Mouse (Mus musculus): ENCODE data around the gene Ctrb1.

Gene Ctrb1

DNA sequence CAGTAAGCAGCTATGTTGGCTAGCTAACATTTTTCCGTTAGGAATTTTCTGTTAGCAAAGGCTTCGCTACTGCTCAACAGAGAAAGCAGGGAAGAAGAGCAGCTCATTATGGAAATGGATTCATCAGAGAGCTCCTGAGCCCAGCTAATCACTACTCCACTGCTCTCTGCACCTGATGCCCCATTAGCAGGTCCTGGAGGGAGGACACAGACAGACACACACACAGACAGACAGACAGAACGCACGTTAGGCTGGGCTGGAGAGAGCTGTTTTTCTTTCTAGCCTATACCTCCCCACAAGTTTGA lies 26.6 kb upstream of the Ctrb1 start:
- DNase-seq (ENCODE audit: extremely low spot score): no peak

DNA sequence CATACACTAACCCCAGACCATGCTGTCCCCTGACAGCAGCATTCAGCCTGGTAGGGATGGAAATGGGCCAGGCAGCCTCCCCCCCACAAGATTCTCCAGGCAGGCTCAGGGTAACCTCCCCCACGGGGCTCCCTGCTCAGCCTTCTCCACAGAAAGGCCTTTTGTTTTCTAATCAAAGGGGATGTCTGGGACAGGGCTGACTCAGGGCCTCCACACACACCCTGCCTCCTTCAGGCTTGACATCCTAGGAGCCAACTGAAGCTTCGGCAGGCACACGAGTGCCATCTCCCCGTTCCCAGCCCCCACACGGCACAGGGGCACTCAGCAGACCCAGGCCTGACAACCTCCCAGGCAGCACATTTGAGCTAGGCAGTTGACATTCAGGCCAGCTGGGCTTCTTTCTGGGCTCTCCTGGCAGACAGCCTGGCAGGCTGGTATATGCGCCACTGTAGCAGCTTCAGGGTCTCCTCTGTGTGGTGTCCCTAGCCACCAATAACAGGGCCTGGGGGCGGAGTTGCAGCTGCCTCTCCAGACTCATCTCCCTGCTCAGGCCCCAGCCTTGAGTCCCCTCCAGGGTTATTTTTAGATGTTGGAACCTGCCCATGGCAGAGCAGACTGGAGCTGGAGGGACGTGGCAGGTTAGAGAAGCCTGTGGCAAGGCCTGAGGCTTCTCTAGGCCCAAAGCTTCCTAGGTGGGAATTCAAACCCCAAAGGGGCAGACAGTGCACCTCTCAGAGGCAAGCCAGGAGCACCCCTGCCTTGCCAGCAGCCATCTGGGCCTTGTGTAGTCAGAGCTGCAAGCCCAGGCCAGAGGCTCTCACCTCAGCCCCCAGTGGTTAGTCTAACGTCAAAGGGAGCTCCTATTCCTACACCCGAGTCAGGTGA lies 26.0 kb upstream of the Ctrb1 start:
- DNase-seq (ENCODE audit: extremely low spot score): no peak

DNA sequence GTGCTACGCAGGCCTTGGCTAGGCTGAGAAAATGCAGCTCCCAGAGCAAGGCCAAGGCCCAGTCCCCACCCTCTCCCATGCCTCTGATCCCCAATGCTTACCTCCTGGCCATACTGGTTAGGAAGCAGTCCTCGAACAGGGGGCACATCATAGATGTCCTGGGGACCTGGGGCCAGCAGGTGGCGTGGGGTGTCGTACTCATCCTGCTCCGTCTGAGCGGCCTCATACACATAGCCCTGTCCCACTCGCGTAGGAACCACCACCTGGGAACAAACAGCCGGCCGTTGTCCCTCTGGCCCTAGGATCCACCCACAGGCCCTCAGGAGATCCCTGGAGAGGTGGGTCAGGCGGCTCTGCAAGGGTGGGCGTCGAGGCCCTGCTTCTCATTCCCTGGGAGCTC lies 24.7 kb upstream of the Ctrb1 start:
- DNase-seq (ENCODE audit: extremely low spot score): no peak

DNA sequence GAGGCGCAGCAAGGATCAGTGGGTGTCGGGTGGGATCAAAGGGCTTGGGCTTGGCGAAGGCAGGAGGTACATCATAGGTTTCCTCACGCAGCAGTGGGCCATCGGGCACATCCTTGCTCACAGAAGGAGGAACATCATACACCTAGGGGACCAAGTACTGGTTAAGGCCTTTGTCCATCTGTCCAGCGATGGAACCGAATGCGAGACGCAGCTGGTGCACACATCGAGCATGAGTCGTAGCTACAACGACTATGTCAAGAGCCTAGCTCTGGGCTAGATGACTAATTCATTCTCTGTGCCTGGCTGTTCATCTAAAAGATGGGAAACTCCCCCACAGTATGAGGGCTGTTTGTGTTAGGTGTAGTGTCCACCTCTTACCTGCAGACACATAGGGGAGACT lies 23.5 kb upstream of the Ctrb1 start:
- DNase-seq (ENCODE audit: extremely low spot score): no peak

DNA sequence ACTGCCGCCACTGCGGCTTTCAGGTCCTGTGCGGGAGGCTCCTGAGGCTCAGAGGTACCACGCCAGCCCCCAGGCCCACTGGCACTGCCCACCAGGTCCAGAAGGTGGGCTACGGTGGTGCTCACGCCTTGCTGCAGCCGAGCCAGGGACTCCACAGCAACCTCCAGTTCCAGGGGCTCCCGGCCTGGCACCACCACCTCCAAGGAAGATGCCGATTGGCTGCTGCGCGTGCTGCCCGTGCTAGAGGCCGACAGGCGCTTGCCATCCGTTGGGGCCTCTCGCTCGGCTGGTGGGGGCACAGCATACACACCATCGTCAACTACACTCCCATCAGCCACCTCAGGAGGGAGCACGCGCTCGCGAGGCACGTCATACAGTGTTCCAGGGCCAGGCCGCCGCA lies 23.0 kb upstream of the Ctrb1 start:
- DNase-seq (ENCODE audit: extremely low spot score): no peak

DNA sequence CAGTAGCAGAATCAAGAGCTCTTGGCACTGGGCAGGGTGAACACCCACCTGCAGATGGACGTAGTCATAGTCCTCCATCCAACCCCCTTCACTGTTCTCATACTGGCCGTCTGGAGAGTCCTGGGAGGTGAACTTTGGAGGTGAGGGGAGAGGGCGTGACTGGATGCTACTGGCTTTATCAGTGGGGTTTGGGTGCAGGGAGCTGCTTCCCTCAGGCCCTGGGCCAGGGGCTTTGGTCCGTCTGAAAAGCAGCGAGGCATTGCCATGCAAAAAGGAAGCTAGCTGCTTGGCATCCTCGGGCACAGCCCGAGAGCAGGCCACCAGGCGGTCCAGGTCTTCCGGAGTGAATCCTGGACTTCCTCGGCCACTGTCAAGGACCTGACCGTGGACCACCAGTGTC lies 22.5 kb upstream of the Ctrb1 start:
- DNase-seq (ENCODE audit: extremely low spot score): no peak

DNA sequence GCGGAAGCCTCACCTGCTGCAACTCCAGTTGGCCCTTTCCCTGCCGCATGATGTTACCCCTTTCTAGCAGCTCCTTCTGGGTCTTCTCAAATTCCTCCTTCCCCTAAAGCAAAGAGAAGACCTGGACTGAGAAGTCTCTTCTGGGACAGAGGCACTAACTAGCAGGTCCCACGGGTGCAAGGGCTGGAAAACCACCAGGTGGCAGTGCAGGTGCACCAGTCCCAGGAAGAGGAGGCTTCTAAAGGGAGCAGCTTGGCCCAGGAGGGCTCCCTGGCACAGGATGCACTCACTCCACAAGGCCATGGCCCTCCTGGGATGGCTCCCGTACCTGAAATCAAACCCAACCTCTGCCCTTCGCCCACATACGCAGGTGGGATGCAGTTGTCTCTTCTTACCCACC lies 21.8 kb upstream of the Ctrb1 start:
- DNase-seq (ENCODE audit: extremely low spot score): no peak

DNA sequence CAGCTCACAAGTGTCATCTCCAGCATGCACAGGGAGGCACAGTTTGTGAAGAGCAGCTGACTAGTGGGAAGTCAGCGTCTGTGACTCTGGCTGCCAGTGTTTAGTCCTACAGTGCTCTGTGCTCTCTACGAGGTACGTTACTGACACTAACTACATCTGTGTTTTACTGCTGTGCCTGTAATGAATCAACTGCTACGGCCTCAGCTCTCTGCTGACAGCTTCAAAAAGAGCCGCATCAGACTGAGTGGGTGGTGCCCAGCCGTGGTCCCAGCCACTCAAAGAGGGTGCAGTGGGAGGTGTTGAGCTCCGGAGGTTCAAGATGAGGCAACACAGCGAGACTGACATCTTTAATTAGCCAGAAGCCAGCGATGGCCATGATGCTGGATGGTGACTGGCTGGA lies 21.3 kb upstream of the Ctrb1 start:
- DNase-seq (ENCODE audit: extremely low spot score): no peak

DNA sequence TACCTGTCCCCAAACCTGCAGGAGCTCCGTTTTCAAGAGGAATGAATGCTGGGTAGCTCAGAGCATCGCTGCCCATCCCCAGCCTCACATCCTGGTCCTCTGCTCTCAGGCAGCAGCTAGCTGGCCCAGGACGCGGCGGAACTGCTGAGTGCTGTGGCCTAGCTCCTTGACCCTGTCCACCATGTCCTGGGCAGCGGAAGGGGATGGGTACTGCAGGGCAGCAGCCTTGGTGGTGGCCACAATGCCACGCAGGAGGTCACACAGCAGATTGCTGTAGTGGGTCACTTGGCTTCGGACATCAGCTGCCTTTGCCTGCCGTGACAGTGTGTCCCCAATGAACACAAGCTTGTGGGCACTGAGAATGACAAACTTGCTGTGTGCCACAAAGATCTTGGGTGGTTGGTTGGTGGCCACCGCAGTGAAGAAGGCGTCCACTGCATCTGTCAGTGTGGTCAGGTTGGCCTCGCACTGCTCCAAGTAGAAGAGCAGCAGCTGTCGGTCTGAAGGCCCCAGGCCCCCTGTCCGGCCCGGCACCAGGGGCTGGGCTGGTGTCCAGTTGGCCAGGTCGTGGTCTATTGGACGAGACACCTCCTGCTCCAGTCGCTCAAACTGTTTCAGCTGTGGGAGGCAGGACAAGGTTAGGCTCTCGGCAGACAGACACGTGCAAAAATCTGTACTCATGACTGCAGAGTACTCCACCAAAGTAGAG lies 20.1 kb upstream of the Ctrb1 start:
- DNase-seq (ENCODE audit: extremely low spot score): no peak

DNA sequence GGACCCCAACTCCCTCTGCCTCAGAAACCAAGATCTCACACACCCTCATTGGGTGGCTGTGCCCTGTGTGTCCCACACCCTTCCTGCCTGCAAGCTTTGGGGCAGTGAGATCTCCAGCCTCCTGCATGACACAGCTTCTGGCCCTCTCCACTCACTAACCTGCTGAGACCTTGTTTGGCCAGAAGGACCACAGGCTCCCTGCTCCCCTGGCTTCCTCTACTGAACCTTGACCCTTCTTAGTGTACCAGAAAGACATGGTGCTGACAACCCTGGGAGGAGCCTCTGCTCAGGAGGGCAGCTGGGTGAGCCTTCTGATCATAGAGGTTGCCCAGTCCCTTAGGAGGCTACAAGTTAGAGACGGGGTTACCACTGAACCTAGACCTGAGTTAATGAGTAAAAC lies 18.4 kb upstream of the Ctrb1 start:
- no peak for DNase-seq (ENCODE audit: extremely low spot score)

DNA sequence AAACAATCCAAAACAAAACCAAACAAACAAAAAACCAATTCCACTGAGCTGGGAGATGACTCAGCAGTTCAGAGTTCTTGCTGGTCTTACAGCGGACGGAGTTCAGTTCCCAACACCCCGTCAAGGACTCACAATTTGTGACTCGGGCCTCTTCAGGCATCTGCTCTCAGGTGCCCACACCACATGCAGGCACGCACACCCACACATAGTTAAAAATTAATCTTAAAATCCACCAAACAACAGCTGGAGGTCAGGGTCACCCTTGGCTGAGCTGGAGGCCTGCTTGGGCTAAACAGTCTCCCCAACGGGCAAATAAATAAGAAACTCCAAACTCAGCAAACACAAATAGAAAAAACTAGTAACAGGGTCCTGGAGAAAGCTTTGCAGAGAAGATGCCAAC lies 17.5 kb upstream of the Ctrb1 start:
- DNase-seq (ENCODE audit: extremely low spot score): no peak

DNA sequence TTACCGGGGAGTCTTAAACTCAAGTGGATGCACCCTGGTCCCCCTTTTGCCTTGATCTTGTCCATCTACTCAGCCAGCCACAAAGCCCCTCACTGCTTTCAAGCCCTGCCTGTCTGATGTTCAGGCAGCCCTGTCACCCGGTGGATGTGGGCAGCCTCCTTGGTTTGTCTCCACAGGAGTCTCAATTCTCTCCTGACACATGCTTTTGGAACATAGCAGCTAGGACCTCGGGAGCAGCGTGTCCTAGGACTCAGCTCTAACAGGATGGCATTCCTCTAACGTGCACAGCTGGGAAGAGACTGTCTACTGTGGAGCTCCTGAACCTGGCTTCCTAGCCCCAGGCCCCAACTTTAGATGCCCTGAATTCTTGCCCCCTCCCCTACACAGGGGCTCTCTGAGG lies 14.9 kb upstream of the Ctrb1 start:
- DNase-seq (ENCODE audit: extremely low spot score): no peak

DNA sequence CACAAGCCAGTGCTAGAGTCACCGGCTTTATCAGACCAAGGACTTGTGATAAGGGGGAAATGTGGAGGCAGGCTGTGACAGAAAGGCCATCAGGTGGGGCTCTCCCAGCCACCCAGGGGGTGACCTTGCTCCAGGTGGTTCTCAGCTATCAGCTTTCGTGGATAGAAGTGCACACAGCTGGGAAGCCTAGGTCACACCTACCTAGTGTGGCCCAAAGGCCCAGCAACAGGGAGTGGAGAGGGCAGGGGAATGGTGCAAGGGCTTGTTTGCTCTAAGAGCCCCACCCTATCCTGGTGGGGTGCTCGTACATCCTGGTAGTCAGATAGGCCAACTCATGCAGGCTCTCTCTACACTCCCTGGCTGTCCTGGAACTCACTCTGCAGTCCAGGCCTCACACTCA lies 14.4 kb upstream of the Ctrb1 start:
- no peak for DNase-seq (ENCODE audit: extremely low spot score)

DNA sequence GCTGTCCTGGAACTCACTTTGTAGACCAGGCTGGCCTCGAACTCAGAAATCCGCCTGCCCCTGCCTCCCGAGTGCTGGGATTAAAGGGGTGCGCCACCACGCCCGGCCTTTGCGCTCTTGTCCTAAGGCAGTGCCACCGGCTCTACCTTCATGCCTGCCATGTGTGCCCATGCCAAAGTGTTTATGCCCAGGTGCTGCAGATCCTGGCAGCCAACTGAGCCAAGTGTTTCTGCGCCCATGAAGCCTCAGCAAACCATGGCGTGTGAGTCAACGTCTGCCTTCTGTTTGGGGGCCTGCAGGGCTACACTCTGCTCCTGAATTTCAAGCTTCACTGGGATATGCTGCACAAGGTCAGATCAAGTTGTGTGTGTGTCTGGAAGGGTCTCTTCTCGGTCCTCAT lies 13.8 kb upstream of the Ctrb1 start:
- no peak for DNase-seq (ENCODE audit: extremely low spot score)

DNA sequence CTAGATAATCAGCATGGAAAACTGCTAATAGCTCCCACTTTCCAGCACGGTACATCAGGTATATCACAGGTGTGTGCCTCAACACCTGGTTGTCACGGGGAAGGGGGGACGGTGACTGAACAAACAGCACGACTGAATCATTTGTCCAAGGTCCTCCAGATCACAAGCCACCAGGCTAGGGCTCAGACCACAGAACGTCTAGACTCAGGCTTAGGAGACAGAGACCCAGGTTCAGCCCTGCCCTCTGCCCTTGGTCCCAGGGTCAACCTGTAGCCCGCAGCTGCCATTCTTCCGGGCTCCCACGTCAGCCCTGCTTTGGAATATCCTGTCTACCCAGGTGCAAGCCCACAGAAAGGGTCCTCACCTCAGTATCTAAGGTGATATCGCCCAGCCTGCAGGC lies 10.6 kb upstream of the Ctrb1 start:
- DNase-seq (ENCODE audit: extremely low spot score): no peak

DNA sequence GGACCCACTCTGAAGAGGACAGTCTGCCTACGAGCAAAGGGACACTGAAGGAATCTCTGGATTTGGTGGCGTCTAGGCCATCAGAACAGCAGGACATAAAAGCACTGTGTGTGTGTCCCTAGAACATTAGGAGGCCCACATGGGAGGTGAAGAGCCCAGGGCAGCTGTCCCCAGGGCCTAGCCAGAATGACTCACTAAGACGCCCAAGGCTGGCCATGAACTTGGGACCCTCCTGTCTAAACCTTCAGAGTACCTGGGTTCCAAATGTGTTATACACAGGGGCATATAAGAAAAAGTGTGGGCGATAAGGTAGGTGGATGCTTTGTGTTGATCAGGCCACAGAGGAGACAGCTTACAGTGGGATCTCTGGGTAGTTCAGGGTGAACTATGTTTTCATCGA lies 9.9 kb upstream of the Ctrb1 start:
- no peak for DNase-seq (ENCODE audit: extremely low spot score)

DNA sequence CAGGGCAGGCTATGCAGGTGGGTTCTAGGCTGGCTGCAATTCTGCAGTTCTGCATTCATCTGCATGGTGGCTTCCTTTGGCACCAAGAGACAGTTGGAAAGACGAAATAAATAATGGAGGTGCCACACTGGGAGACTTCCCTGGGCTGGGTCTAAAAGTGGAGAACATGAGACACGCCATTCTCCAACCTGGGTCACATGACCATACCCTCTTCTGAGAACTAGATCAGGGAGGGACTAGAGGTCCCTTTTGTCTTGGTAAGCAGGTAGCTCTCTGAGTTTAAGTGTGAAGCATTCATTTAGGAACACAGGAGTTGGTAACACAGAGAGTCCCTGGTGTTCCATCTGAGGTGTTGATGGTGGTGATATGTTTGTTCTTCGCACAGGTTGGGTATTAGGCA lies 9.4 kb upstream of the Ctrb1 start:
- DNase-seq (ENCODE audit: extremely low spot score): no peak

DNA sequence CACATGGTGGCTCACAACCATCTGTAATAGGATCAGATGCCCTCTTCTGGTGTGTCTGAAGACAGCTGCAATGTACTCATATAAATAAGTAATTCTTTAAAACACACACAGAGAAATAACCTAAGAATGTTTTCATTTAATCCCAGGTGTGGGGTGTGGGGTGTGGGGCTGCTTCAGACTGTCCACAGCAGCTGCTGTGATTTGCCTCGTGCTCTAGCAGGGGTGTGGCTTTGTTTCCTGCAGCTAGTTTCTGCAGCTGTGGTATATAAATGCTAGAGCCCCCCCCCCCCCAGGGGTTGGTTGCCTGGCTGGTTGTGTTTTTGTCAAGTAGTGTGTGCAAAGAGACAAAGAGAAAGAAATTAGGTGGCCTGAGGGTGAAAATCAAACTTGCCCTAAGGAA lies 8.2 kb upstream of the Ctrb1 start:
- DNase-seq (ENCODE audit: extremely low spot score): no peak

DNA sequence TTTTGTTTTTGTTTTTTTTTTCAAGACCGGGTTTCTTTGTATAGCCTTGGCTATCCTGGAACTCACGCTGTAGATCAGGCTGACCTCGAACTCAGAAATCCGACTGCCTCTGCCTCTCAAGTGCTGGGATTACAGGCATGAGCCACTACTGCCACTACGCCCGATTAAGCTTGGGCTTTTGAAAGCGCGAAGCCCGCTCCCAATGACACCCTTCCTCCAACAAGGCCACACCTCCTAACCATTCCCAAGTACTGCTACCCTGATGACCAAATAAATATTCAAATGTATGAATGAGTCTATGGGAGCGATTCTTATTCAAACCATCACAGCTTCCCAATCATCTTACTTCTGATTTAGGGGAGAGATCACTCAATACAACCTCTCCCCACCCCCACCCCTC lies 6.8 kb upstream of the Ctrb1 start:
- no peak for DNase-seq (ENCODE audit: extremely low spot score)

DNA sequence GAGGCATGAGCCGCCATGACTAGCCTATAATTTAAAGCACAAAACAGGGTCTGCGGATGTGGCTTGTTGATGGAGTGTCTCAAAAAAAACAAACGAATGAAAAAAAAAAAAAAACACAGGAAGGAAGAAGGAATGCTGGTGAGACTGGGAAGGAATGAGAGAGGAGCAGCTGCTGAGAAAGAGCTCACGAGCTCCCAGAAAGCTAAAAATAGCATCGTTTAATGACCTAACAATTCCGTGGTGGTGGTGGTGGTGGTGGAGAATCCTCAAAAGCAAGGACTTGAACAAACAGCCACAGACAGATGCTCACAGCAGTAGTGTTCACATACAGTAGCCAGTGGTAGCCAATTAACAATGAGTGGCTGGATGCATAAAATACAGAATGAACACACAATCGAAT lies 4.6 kb upstream of the Ctrb1 start:
- no peak for DNase-seq (ENCODE audit: extremely low spot score)

DNA sequence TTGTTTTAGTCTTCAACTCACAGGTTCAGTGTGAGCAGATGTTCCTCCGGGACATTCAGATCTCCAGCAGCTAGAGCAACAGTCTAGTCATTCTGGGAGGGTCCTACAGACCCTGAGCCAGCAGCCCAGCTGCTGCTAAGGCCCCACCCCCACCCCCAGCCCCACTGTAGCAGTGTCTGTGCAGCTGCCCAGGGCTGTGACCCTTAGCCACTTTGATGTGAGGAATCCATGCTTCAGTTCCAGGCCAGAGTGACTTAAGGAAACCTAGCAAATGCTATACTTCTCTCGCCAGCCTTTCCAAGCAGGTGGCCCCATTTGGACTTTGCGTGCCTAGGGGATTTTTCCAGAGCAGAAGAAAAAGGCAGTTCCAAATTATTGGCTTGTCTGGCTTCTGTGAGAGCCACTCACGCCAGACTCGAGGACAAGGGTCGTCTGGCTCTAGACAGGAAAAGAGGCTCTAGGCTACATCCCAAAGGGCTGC lies 2.5 kb upstream of the Ctrb1 start:
- DNase-seq (ENCODE audit: extremely low spot score): no peak

DNA sequence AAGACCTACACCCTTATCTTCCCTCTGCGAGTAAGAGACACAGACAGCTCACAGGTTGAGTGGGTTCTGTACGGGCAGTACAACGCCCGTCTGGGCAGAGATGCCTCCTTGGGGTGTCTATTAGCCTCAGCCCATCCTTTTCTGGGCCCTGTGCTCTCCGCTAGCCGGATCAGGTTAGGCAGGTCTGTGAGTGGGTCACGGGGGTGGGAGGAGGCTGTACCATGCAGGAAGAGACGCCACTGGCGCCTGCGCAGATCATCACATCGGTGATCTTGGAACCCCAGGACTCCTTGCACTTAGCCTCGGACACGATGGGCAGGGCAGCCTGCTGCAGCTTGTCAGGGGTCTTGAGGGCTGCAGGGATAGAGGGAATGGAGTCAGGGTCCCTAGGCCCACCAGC lies 3.9 kb downstream of the Ctrb1 start:
- no peak for DNase-seq (ENCODE audit: extremely low spot score)

DNA sequence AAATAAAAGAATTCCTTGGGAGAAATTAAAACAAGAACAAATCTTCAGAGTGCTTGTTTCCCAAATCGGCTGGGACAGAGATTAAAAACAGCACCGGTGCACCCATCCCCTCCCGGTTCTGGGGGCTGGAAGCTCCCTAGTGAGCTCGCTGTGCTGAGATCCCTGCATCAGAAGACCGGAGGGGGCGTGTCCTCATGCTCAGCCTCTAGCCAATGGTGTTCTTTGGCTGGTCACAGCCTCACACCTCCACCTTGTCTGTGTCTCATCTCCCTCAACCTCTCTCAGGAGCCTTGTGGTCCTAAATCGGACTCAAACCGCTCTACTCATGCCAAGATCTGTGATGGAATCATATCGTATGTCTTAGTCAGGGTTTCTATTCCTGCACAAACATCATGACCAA lies 8.3 kb downstream of the Ctrb1 start:
- no peak for DNase-seq (ENCODE audit: extremely low spot score)

DNA sequence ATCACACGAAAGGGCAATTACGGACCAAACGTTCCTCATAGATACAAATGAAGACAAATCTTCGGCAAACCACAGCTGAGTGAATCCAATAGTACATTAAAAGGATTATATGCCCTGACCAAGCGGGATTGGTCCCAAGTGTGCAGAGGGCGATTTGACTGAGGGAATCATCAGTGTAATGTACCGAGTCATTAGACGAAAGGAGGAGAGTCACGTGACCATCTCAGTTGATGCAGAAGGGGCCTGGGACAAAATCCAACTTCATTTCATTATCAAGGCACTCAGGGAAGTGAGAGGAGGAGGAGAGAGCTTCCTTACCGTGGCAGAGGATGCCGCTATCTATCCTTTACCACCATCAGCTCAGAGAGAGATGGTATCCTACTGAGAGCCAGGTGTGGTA lies 9.7 kb downstream of the Ctrb1 start:
- DNase-seq (ENCODE audit: extremely low spot score): no peak
